Mouse (Mus musculus): ENCODE data around the gene Rpl3.

Gene Rpl3

GRCm38 (mm10) chr15:80115256-80115655 lies 23.6 kb upstream of the Rpl3 start:
- no peak for DNase-seq (ENCODE audit: low spot score)

DNA sequence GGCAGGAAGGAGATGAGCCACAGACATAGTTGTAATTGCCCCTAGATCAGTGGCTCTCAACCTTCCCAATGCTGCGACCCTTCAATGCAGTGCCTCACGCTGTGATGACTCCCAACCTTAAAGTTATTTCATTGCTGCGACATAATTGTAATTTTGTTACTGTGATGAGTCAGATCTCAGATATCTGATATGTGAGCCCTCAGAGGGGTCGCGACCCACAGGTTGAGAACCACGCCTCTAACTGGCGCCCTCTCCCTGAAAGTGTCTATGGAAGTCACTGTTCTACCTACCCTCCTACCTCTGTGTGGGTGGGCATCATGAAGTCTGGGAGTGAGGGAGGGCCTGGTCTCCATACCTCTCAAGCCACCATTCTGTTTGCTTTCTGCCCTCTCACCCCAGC lies 22.7 kb upstream of the Rpl3 start:
- no peak for DNase-seq (ENCODE audit: low spot score)

DNA sequence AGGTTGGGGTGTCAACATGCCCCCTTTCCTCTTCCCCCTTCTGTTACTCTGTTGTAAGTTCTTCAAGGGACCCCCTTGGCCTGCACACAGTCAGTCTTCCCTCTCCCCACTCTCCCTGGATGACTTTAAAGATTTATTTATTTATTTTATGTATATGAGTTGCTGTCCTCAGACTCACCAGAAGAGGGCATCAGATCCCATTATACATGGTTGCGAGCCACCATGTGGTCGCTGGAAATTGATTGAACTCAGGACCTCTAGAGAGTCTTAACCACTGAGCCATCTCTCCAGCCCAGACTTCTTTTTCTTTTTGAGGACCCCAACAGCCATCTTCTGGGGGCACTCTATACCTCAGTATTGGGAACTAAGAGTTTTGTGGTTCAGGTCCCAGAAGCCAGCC lies 20.8 kb upstream of the Rpl3 start:
- no peak for DNase-seq (ENCODE audit: low spot score)

GRCm38 (mm10) chr15:80111436-80111835 lies 19.8 kb upstream of the Rpl3 start:
- no peak for DNase-seq (ENCODE audit: low spot score)

DNA sequence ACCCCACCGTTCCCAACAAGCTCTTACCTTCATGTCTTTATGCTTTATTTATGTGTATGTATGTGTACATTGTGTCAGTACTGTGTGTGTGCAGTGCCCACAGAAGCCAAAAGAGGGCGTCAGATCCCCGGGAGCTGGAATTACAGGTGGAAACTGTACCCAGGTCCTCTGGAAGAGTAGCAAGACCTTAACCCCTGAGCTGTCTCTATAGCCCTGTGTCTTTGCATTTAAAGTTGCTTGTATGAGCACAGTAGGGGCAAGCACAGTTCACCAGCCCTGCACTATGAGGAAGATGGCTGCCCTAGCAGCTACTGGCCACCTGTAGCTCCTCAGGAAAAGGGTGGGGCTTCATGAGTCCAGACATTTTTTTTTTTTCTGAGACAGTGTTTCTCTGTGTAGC lies 15.9 kb upstream of the Rpl3 start:
- no peak for DNase-seq (ENCODE audit: low spot score)

DNA sequence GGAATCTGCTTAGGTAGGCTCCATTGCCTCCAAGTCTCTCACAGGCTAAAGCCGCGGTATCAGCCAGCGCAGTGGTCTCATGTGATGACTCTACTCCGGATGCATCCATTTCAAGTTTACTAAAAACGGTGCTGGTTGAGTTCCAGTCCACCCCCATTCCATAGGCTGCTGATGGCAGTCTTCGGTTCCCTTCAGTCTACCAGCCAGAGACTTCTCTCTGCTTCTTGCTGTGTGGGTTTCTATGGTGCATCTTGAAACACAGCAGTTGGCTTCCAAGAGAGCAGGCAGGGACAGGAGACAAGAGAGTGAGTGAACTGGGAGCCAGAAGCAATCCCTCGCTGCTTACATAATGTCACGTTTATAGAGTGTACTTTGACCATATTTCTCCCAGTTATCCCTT lies 15.5 kb upstream of the Rpl3 start:
- no peak for DNase-seq (ENCODE audit: low spot score)

DNA sequence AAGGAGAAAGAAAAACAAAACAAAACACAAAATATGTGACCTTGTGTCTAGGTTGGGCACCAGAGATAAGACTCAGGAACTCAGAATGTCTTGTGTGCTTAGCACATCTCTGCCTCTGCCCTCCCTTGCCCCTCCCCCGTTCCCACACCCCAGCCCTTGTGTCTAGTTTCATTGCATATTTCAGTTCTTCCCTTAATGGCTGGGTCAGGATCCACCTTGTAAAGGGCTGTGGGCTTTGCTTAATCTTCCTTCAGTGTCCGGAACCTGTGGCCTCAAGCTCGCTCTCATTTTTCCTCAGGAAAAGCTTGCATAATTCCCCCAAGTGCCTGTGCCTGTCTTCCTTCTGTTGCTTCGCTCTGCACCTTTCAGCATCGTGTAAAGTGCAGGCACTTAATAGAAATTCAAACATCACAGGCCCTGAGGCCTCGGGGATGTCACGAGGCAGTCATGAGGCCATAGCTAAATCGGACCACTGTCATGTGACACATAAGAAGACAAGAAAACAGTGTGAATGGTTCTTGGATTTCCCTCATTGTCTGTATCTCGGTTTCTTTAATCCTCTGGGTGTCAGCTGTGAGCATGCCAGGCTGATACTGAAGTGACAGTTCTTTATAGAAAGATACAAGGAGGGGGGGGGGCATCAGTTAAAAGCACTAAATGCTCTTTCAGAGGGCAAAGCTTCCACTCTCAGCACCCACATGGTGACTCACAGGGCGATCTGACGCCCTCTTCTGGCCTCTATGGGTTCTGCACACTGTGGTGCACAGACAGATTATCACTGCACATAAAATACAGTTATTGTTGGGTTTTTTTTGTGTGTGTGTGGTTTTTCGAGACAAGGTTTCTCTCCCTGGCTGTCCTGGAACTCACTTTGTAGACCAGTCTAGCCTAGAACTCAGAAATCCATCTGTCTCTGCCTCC lies 14.1 kb upstream of the Rpl3 start:
- no peak for DNase-seq (ENCODE audit: low spot score)

- DNase-seq (ENCODE audit: low spot score): no peak
Measured at GRCm38 (mm10) chr15:80102495-80102894, 10.8 kb upstream of the Rpl3 start.

- DNase-seq (ENCODE audit: low spot score): no peak
Measured at GRCm38 (mm10) chr15:80101503-80101902, 9.8 kb upstream of the Rpl3 start.

DNA sequence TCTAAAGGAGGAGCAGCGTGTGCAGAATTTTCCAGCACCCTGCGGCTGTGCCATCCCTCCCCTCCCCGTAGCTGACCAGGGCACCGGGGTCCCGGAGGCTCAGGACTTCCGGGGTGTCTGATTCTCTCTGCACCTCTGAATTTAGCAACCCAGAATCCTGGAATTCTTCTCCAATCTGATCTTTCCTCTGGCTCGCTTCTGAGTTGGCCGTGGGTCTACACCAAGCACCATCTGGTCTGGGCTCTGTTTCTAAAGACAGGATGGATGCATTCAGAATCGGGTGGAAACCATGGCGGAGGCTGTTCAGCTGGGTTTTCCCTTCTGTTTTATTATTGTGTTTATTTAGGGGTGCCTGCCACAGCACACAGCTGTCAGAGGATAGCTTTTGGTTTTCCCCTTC lies 9.2 kb upstream of the Rpl3 start:
- peak; percentile 78 for DNase-seq (ENCODE audit: low spot score)

GRCm38 (mm10) chr15:80100196-80100595 lies 8.5 kb upstream of the Rpl3 start:
- no peak for DNase-seq (ENCODE audit: low spot score)

DNA sequence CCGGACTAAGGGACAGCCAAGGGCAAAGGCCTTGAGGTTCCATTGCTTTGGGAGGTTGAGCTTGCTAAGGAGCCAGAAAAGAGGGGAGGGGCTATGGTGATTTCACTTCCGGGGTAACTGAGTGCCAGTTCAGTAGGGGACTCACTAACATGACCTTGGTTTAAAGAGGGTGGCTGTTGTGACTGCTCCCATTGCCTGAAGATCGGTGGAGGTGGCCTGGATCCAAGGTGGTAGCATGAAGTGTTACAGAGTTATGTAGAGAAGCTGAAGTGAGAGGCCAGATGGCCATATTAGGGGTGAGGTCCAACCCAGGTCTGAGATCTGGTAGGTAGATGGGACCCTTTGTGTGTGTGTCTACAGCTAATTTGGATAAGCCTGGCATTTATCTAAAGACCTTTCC lies 7.8 kb upstream of the Rpl3 start:
- DNase-seq (ENCODE audit: low spot score): no peak

GRCm38 (mm10) chr15:80098809-80099208 lies 7.1 kb upstream of the Rpl3 start:
- peak; percentile 69 for DNase-seq (ENCODE audit: low spot score)

GRCm38 (mm10) chr15:80097999-80098461 lies 6.4 kb upstream of the Rpl3 start:
- DNase-seq (ENCODE audit: low spot score): no peak

DNA sequence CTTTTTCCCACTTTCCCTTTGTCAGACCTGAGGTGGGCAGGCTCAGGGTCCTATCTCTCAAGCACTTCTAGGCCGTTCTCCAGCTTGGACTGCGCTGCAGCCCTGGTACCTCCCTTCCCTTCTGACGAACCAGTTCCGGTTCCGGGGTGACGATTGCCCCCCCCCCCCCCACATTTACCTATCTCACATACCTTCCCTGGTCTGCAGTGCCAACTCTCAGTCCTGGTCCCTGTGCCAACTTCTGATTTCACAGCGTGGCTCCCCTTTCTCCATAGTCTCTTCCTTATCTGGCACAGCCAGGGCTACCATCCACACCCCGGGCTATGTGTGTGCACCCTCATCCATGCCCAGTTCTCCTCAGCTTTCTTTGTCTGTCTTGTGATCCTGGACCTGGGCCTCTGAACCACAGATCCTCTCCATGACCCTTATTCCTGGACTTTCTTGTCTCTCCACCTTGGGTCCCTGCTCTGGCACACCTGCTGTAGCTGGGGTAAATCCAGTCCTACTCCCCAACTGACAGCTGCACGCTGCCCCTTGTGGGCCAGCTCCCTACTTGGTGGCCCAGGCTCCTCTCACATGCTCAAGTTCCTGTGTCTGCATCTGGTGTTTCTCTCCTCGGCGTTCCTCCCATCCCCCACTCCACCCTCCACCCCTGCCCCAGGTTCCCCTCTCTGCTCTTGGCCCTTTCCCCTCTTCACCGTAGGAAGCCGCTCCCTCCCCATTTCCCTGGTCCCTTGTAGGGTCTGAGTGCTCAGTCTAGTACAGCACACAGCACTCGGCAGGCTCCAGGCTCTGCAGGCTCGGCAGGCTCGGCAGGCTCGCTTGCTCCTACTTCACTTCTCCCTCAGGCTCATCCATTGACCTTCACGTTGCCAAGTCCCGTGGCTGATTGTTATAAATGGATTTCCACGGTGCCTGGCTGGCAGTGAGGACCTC lies 5.5 kb upstream of the Rpl3 start:
- DNase-seq (ENCODE audit: low spot score): no peak

DNA sequence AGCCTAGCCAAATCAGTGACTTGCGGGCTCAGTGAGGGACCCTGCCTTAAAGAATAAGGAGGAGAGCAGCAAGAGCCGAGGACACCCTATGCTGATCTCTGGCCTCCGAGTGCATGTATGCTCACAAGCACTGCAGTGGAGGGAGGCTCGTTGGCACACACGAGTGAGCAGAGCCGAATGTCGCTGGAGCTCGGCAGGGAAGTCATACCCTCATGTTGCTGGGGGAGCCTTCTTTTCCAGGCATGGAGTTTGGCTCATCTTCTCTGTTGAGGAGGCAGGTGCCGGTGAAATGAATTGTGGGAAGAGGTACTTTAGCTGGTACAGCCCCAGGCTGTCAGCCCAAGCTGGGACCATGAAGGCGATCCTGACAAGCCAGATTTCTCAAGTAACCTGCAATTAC lies 4.7 kb upstream of the Rpl3 start:
- no peak for DNase-seq (ENCODE audit: low spot score)

DNA sequence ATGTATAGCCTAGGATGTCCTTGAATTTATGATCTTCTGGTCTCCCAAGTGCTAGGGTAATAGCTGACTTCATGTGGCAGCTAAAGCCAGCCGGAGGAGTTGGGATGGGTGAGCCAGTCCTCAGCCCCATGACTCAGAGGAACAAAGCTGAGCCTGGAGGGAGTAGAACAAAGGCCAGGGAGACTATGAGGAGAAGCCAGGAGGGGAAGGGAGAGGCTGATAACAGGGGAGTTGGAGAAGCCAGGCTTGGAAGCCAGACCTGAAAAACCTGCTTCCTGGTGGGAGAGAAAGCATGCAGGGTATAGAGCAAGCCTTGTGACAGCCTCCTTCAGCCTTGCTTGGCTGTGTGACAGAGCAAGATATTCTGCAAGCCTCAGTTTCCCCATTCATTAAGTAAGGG lies 3.9 kb upstream of the Rpl3 start:
- DNase-seq (ENCODE audit: low spot score): no peak

DNA sequence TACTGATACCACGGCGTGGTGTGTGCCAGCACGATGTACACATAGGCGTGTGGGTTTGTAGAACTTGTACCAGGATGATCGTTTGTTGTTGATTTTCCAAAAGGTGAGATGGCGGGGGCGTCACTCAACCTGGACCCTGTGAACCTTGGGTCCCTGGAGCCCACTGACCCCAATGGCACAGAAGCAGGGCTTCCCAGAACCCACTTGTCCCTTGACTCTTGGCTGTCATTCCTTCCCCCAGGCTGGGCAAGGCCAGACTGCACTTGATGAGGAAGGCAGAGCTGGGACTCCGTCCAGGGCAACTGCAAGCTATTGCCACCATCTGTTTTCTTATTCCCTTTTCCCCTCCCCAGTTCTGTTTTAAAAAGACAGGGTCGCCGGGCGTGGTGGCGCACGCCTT lies 2.5 kb upstream of the Rpl3 start:
- DNase-seq (ENCODE audit: low spot score): no peak

GRCm38 (mm10) chr15:80092599-80092998 lies 931 bp upstream of the Rpl3 start:
- no peak for DNase-seq (ENCODE audit: low spot score)

DNA sequence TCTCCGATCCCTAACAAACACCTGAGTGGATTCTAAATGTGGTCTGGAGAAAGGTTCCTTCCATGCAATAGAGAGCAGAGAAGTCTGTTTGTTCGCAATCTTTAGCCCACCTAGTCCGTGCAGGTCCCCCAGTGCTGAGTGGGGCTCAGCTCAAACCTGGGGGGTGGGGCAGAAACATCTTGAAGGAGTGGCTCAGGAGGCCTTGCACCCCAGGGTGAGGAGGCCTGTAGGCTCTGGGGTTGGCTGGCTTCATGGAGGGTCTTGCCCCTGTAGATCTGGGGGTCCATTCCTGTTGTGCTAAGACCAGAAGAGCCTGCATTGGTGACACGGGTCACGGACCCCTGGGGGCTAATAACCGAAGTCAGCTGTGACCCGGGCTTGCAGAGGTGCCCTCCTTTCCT lies 373 bp upstream of the Rpl3 start:
- no peak for DNase-seq (ENCODE audit: low spot score)

- DNase-seq (ENCODE audit: low spot score): no peak
Measured at GRCm38 (mm10) chr15:80090741-80091120, 937 bp downstream of the Rpl3 start.

GRCm38 (mm10) chr15:80090155-80090554 lies 1.5 kb downstream of the Rpl3 start:
- DNase-seq (ENCODE audit: low spot score): no peak

DNA sequence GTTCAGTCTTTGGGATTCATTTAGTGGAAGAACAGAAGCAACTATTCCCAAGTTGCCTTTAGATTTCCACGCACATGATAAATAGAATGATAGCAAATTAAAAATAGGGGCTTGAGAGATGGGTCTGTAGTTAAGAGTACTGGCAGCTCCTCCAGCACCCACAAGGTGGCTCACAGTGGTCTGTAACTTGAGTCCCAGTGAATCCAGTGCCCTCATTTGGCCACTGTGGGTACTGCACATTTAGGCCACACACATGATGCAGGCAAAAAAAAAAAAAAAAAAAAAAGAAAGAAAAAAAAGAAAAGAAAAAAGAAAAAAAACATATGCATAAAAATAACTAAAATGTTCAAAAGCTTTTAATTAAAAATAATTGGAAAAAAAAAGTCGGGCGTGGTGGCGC lies 3.0 kb downstream of the Rpl3 start:
- peak; percentile 98 for DNase-seq (ENCODE audit: low spot score)
